Mouse (Mus musculus) limb, embryonic 14.5 days (tissue): ENCODE measurements around the gene Retreg1. TPM values are rescaled to one million over a fixed set of nuclear protein-coding genes. Genes with fewer than 3 reads are reported as not detected.

Experiments
- ATAC-seq: fragments of 200-750 bp; cut with Nextera tagmentation; 2 replicates; pipeline ENCODE4 v1.8.0; 2017; ENCODE audit warnings: low read depth, moderate number of reproducible peaks, moderate TSS enrichment; ENCODE audit not compliant: low FRiP score
- DNase-seq: peaks from one replicate; pipeline ENCODE4 v3.0.0-alpha.2; 2015; ENCODE audit warnings: low spot score
- H3K27ac ChIP-seq: fragments of 300-500 bp; sonication (generic); replicated peaks from 2 replicates; pipeline ENCODE4 v1.5.1; 2014; ENCODE audit warnings: low read depth, mild to moderate bottlenecking, low read length, moderate library complexity, mixed read lengths
- H3K27me3 ChIP-seq: fragments of 300-500 bp; sonication (generic); 2 replicates; pipeline ENCODE4 v1.6.1; 2014; ENCODE audit warnings: low read length, mixed read lengths; ENCODE audit not compliant: control insufficient read depth, insufficient read depth
- H3K36me3 ChIP-seq: fragments of 300-500 bp; sonication (generic); 2 replicates; pipeline ENCODE4 v1.6.1; 2014; ENCODE audit warnings: mild to moderate bottlenecking, low read length, moderate library complexity, mixed read lengths; ENCODE audit not compliant: control insufficient read depth, insufficient read depth
- H3K4me1 ChIP-seq: fragments of 300-500 bp; sonication (generic); 2 replicates; pipeline ENCODE4 v1.6.1; 2014; ENCODE audit warnings: antibody characterized with exemption, low read length, mixed read lengths; ENCODE audit not compliant: control insufficient read depth, insufficient read depth
- H3K4me2 ChIP-seq: fragments of 300-500 bp; sonication (generic); replicated peaks from 2 replicates; pipeline ENCODE4 v1.6.1; 2014; ENCODE audit warnings: low read depth, mild to moderate bottlenecking, low read length, moderate library complexity; ENCODE audit not compliant: severe bottlenecking
- H3K4me3 ChIP-seq: fragments of 300-500 bp; sonication (generic); replicated peaks from 2 replicates; pipeline ENCODE4 v1.5.1; 2014; ENCODE audit warnings: low read length
- H3K9ac ChIP-seq: fragments of 300-500 bp; sonication (generic); 2 replicates; pipeline ENCODE4 v1.6.1; 2014; ENCODE audit warnings: mild to moderate bottlenecking, low read depth, low read length, moderate library complexity; ENCODE audit not compliant: severe bottlenecking
- H3K9me3 ChIP-seq: fragments of 300-500 bp; sonication (generic); 2 replicates; pipeline ENCODE4 v1.6.1; 2016; ENCODE audit warnings: low read length; ENCODE audit not compliant: control insufficient read depth
- POLR2A ChIP-seq: fragments of 200-500 bp; IDR thresholded peaks from 2 replicates; pipeline ENCODE4 v1.8.0; 2012; ENCODE audit warnings: inconsistent platforms, mild to moderate bottlenecking, moderate library complexity, borderline replicate concordance; ENCODE audit not compliant: insufficient read depth, insufficient read length; ENCODE audit errors: extremely low read depth
- WGBS: fragments of 180-500 bp; shearing (Covaris S2); extraction: QIAGEN DNeasy Blood & Tissue Kit; methylation state at CpG from one replicate; pipeline ENCODE4 v1.1.7; 2014; 5-methylcytosine and 5-hydroxymethylcytosine counted together
- polyA plus RNA-seq, 2 experiments: library from polyadenylated mRNA; depleted of rRNA in 1 of 2; stranded (reverse) in 1 of 2; unstranded in 1 of 2; fragments of >200 nt; fragmentation: Nextera tagmentation in 1 of 2; extraction: Ambion mirVana in 1 of 2; gene quantifications; 2 replicates each; pipeline versions ENCODE4 v1.2.1 to v1.2.3; 2012 to 2014

Gene Retreg1
- polyA plus RNA-seq, 2 experiments: 2.5 to 4.4 TPM

GRCm38 (mm10) chr15:25872118-25872517, 29.1 kb downstream of the Retreg1 start:
- WGBS: 38% methylated on average over 9 of the region's 9 CpGs
- H3K27ac ChIP-seq: no peak overlapping the region
- DNase-seq (no peak), ATAC-seq (no peak; the same call in 1 of the 2 replicates)
- H3K36me3 ChIP-seq: no peaks in the 10 kb centered on the region
- peaks cover 11% of the 10 kb centered on the region for H3K4me1 ChIP-seq
- no peaks in the 10 kb centered on the region for H3K9me3 ChIP-seq
- no peak overlapping the region for H3K4me2 ChIP-seq
- H3K9ac ChIP-seq: no peak overlapping the region
- TF ChIP-seq POLR2A: no peak
- no peak overlapping the region for H3K4me3 ChIP-seq
- H3K27me3 ChIP-seq: no peaks in the 10 kb centered on the region

GRCm38 (mm10) chr15:25872657-25873056, 29.7 kb downstream of the Retreg1 start:
- Histone ChIP-seq H3K4me3 (no peak overlapping the region), H3K36me3 (no peaks in the 10 kb centered on the region), H3K4me2 (no peak overlapping the region), H3K27ac (no peak overlapping the region), H3K27me3 (no peaks in the 10 kb centered on the region), H3K4me1 (peaks cover 14% of the 10 kb centered on the region), H3K9ac (no peak overlapping the region), H3K9me3 (no peaks in the 10 kb centered on the region)
- no peak for TF ChIP-seq POLR2A
- no peak for ATAC-seq
- no peak for DNase-seq
- 81% methylated on average over 9 of the region's 9 CpGs for whole genome bisulfite sequencing

- no peaks in the 10 kb centered on the region for H3K36me3 ChIP-seq
- TF ChIP-seq POLR2A: no peak
- H3K4me1 ChIP-seq: peaks cover 18% of the 10 kb centered on the region
- 86% methylated on average over 1 of the region's 1 CpGs for WGBS
- H3K4me3 ChIP-seq: no peak overlapping the region
- DNase-seq: no peak
- no peak overlapping the region for H3K4me2 ChIP-seq
- no peaks in the 10 kb centered on the region for H3K27me3 ChIP-seq
- no peak overlapping the region for H3K9ac ChIP-seq
- H3K9me3 ChIP-seq: no peaks in the 10 kb centered on the region
- no peak overlapping the region for H3K27ac ChIP-seq
- no peak for ATAC-seq
Measured at GRCm38 (mm10) chr15:25873536-25873935, 30.6 kb downstream of the Retreg1 start.

GRCm38 (mm10) chr15:25876601-25877161, 33.7 kb downstream of the Retreg1 start:
- no peaks in the 10 kb centered on the region for H3K9me3 ChIP-seq
- no peak overlapping the region for H3K4me2 ChIP-seq
- H3K4me3 ChIP-seq: no peak overlapping the region
- no peaks in the 10 kb centered on the region for H3K27me3 ChIP-seq
- peaks cover 18% of the 10 kb centered on the region for H3K4me1 ChIP-seq
- H3K27ac ChIP-seq: no peak overlapping the region
- no peak for ATAC-seq
- no peak overlapping the region for H3K9ac ChIP-seq
- no peak for DNase-seq
- no peak for TF ChIP-seq POLR2A
- WGBS: 49% methylated on average over 14 of the region's 15 CpGs
- no peaks in the 10 kb centered on the region for H3K36me3 ChIP-seq

- peaks cover 12% of the 10 kb centered on the region; the same call in 1 of the 2 replicates for H3K4me1 ChIP-seq
- no peak for ATAC-seq
Measured at GRCm38 (mm10) chr15:25877798-25878197, 34.8 kb downstream of the Retreg1 start.

More at GRCm38 (mm10) chr15:25877798-25878197, 34.8 kb downstream of the Retreg1 start:
- Histone ChIP-seq H3K27me3 (no peaks in the 10 kb centered on the region), H3K27ac (no peak overlapping the region), H3K4me3 (no peak overlapping the region), H3K9ac (no peak overlapping the region), H3K4me2 (no peak overlapping the region), H3K36me3 (no peaks in the 10 kb centered on the region), H3K9me3 (no peaks in the 10 kb centered on the region)
- 71% methylated on average over 7 of the region's 7 CpGs for WGBS
- DNase-seq: no peak
- TF ChIP-seq POLR2A: no peak
